Mouse (Mus musculus) stomach, postnatal 0 days (tissue): ENCODE data around the gene Tmem35b. TPM values are rescaled to one million over a fixed set of nuclear protein-coding genes. Genes with fewer than 3 reads are reported as not detected.
"Not testable (repeated sequence)": the region's sequence is repeated elsewhere in the genome, so short reads cannot be mapped to it uniquely, and the experiment has no call there.

ENCODE experiments used
- ATAC-seq: fragments of 200-750 bp; cut with Nextera tagmentation; 2 replicates; pipeline ENCODE4 v1.8.0; 2017; ENCODE audit not compliant: low FRiP score, low TSS enrichment
- DNase-seq: peaks from one replicate; pipeline ENCODE4 v3.0.0-alpha.2; 2016; ENCODE audit warnings: low spot score
- H3K27ac ChIP-seq: fragments of 300-500 bp; sonication (generic); replicated peaks from 2 replicates; pipeline ENCODE4 v1.5.1; 2014; ENCODE audit warnings: mild to moderate bottlenecking, control low read depth
- H3K27me3 ChIP-seq: fragments of 300-500 bp; sonication (generic); 2 replicates; pipeline ENCODE4 v1.6.1; 2014; ENCODE audit warnings: low read length; ENCODE audit not compliant: control insufficient read depth, insufficient read depth
- H3K36me3 ChIP-seq: fragments of 300-500 bp; sonication (generic); 2 replicates; pipeline ENCODE4 v1.6.1; 2014; ENCODE audit warnings: low read length, mixed read lengths; ENCODE audit not compliant: control insufficient read depth, insufficient read depth
- H3K4me1 ChIP-seq: fragments of 300-500 bp; sonication (generic); replicated peaks from 2 replicates; pipeline ENCODE4 v1.6.1; 2014; ENCODE audit warnings: antibody characterized with exemption; ENCODE audit not compliant: control insufficient read depth, insufficient read depth
- H3K4me2 ChIP-seq: fragments of 300-500 bp; sonication (generic); replicated peaks from 2 replicates; pipeline ENCODE4 v1.6.1; 2014; ENCODE audit warnings: low read depth, mild to moderate bottlenecking, control low read depth, moderate library complexity
- H3K4me3 ChIP-seq: fragments of 300-500 bp; sonication (generic); 2 replicates; pipeline ENCODE4 v1.5.1; 2014; ENCODE audit warnings: low read depth, low read length, control low read depth
- H3K9ac ChIP-seq: fragments of 300-500 bp; sonication (generic); 2 replicates; pipeline ENCODE4 v1.6.1; 2014; ENCODE audit warnings: mild to moderate bottlenecking, low read length, control low read depth, mixed read lengths
- H3K9me3 ChIP-seq: fragments of 300-500 bp; sonication (generic); 2 replicates; pipeline ENCODE4 v1.6.1; 2016; ENCODE audit warnings: low read length; ENCODE audit not compliant: control insufficient read depth
- CTCF ChIP-seq: IDR thresholded peaks from 2 replicates; pipeline ENCODE4 v1.5.1; 2016; ENCODE audit warnings: antibody characterized with exemption, low read depth, mild to moderate bottlenecking, moderate library complexity
- EP300 ChIP-seq: optimal IDR thresholded peaks from 2 replicates; pipeline ENCODE3; 2016; ENCODE audit warnings: antibody characterized with exemption
- WGBS: fragments of 180-500 bp; shearing (Covaris S2); extraction: QIAGEN DNeasy Blood & Tissue Kit; methylation state at CpG from one replicate; pipeline ENCODE4 v1.1.7; 2014; 5-methylcytosine and 5-hydroxymethylcytosine counted together
- polyA plus RNA-seq: library from polyadenylated mRNA; unstranded; fragments of >200 nt; fragmentation: Nextera tagmentation; extraction: Ambion mirVana; gene quantifications from 2 replicates; pipeline ENCODE4 v1.2.1, GENCODE M21; 2015

The Tmem35b gene
- polyA plus RNA-seq, 1 experiment from 2014 or later = 14.5 TPM

GRCm38 (mm10) chr4:127091188-127091587 lies 32.3 kb upstream of the Tmem35b start:
- TF ChIP-seq EP300 (no peak), CTCF (no peak)
- Histone ChIP-seq H3K27ac (no peak overlapping the region), H3K27me3 (no peaks in the 10 kb centered on the region), H3K4me3 (no peak overlapping the region), H3K9me3 (no peaks in the 10 kb centered on the region), H3K4me1 (no peaks in the 10 kb centered on the region), H3K36me3 (peaks cover 4% of the 10 kb centered on the region; the same call in 1 of the 2 replicates), H3K4me2 (no peak overlapping the region), H3K9ac (no peak overlapping the region)
- ATAC-seq (no peak), DNase-seq (no peak)
- WGBS = 96% methylated on average over 1 of the region's 1 CpGs

GRCm38 (mm10) chr4:127095090-127095489 lies 28.4 kb upstream of the Tmem35b start:
- Histone ChIP-seq H3K9me3 (no peaks in the 10 kb centered on the region), H3K9ac (no peak overlapping the region), H3K4me1 (no peaks in the 10 kb centered on the region), H3K4me3 (no peak overlapping the region), H3K4me2 (no peak overlapping the region), H3K36me3 (no peaks in the 10 kb centered on the region), H3K27me3 (no peaks in the 10 kb centered on the region), H3K27ac (no peak overlapping the region)
- no peak for DNase-seq
- no peak for ATAC-seq
- WGBS = 91% methylated on average over 4 of the region's 4 CpGs
- TF ChIP-seq EP300 (no peak), CTCF (no peak)

GRCm38 (mm10) chr4:127099552-127099951 lies 23.9 kb upstream of the Tmem35b start:
- H3K9me3 ChIP-seq, H3K4me1 ChIP-seq, H3K27me3 ChIP-seq, H3K36me3 ChIP-seq, ATAC-seq, H3K4me3 ChIP-seq, H3K27ac ChIP-seq, H3K9ac ChIP-seq, H3K4me2 ChIP-seq, DNase-seq: not testable (repeated sequence)
- WGBS = 90% methylated on average over 1 of the region's 2 CpGs

- TF ChIP-seq CTCF = no peak
- no peak for TF ChIP-seq EP300
Observed at GRCm38 (mm10) chr4:127107566-127107965, 15.9 kb upstream of the Tmem35b start.

GRCm38 (mm10) chr4:127110570-127110969 lies 12.9 kb upstream of the Tmem35b start:
- no peak for DNase-seq
- H3K27me3 ChIP-seq = no peaks in the 10 kb centered on the region
- no peak overlapping the region for H3K9ac ChIP-seq
- no peak overlapping the region for H3K27ac ChIP-seq
- no peak for ATAC-seq
- no peaks in the 10 kb centered on the region for H3K9me3 ChIP-seq
- no peak overlapping the region for H3K4me2 ChIP-seq
- no peak overlapping the region for H3K4me3 ChIP-seq
- H3K36me3 ChIP-seq = no peaks in the 10 kb centered on the region
- H3K4me1 ChIP-seq = no peaks in the 10 kb centered on the region
- TF ChIP-seq CTCF (no peak), EP300 (no peak)
- 74% methylated on average over 4 of the region's 4 CpGs for WGBS

More at GRCm38 (mm10) chr4:127107566-127107965, 15.9 kb upstream of the Tmem35b start:
- Histone ChIP-seq H3K9me3 (no peaks in the 10 kb centered on the region), H3K4me1 (no peaks in the 10 kb centered on the region), H3K9ac (no peak overlapping the region), H3K27ac (no peak overlapping the region), H3K4me3 (no peak overlapping the region), H3K4me2 (no peak overlapping the region), H3K27me3 (no peaks in the 10 kb centered on the region), H3K36me3 (no peaks in the 10 kb centered on the region)
- ATAC-seq (no peak), DNase-seq (no peak)
- WGBS = 96% methylated on average over 4 of the region's 4 CpGs

- Histone ChIP-seq H3K4me1 (no peaks in the 10 kb centered on the region), H3K27ac (no peak overlapping the region)
Observed at GRCm38 (mm10) chr4:127124331-127124730, 840 bp downstream of the Tmem35b start.

More at GRCm38 (mm10) chr4:127124331-127124730, 840 bp downstream of the Tmem35b start:
- Histone ChIP-seq H3K4me2 (no peak overlapping the region), H3K4me3 (no peak overlapping the region), H3K36me3 (0 out of 2 replicates have a peak, but pooled peaks cover 2% of the 10 kb centered on the region), H3K9ac (no peak overlapping the region), H3K9me3 (no peaks in the 10 kb centered on the region), H3K27me3 (no peaks in the 10 kb centered on the region)
- TF ChIP-seq CTCF (no peak), EP300 (no peak)
- WGBS = 97% methylated on average over 1 of the region's 1 CpGs
- DNase-seq = no peak
- no peak for ATAC-seq
